24 mouse cellular contexts compared by ENCODE assay signal in genomic region chr4:28944237-28944636, GRCm38 (mm10).
A peak's percentile ranks its signal among the peaks of the same experiment; 100 is the strongest.
DNase-seq lines count a peak whose midpoint lies in the region; ATAC-seq and TF ChIP-seq lines count a peak whose summit lies in the region.
"Had no signal": no experiment of that assay in that cellular context is flagged by ENCODE, and none has a peak within 500 bp of the region (broad histone marks: within the 10 kb centered on the region; RNA-seq: fewer than 3 reads in every experiment).

No protein-coding gene starts in this region.

- no peaks in the 10 kb centered on the region for H3K9me3 ChIP-seq in kidney, embryonic 14.5 days (ENCODE audit: control insufficient read depth, low read length)
- H3K9me3 ChIP-seq: embryonic facial prominence, embryonic 10.5 days; forebrain, embryonic 15.5 days; heart, embryonic 12.5 days; hindbrain, embryonic 13.5 days; limb, embryonic 10.5 days; liver, embryonic 13.5 days; neural tube, embryonic 12.5 days had no signal

- H3K27me3 ChIP-seq in kidney, embryonic 14.5 days (ENCODE audit: control insufficient read depth, insufficient read depth, low read length), result no peaks in the 10 kb centered on the region
- H3K27me3 ChIP-seq: forebrain, embryonic 15.5 days; heart, embryonic 12.5 days; hindbrain, embryonic 13.5 days; liver, embryonic 13.5 days; neural tube, embryonic 12.5 days had no signal

- no peak overlapping the region for H3K9ac ChIP-seq in kidney, embryonic 14.5 days (ENCODE audit: low read depth, low read length)
- H3K9ac ChIP-seq: forebrain, embryonic 15.5 days; heart, embryonic 12.5 days; hindbrain, embryonic 13.5 days; liver, embryonic 13.5 days; neural tube, embryonic 12.5 days had no signal

- H3K36me3 ChIP-seq in kidney, embryonic 14.5 days (ENCODE audit: control insufficient read depth, insufficient read depth, low read length), result no peaks in the 10 kb centered on the region; the same call in 1 of the 2 replicates
- H3K36me3 ChIP-seq: liver, embryonic 13.5 days had no signal

- H3K27ac ChIP-seq in kidney, embryonic 14.5 days (ENCODE audit: low read depth, low read length), result no peak overlapping the region
- H3K27ac ChIP-seq in left cerebral cortex, adult 2 months, result no peak overlapping the region
- H3K27ac ChIP-seq: embryonic facial prominence, embryonic 10.5 days; forebrain, embryonic 15.5 days; hindbrain, embryonic 13.5 days; kidney, postnatal 0 days; limb, embryonic 10.5 days; liver, embryonic 13.5 days; macrophage; neural tube, embryonic 12.5 days had no signal

- TF ChIP-seq CTCF in left cerebral cortex, adult 2 months (IDR thresholded peaks at IDR 0.05), result no peak

- H3K4me1 ChIP-seq in kidney, embryonic 14.5 days (ENCODE audit: control insufficient read depth, insufficient read depth, low read length), result no peaks in the 10 kb centered on the region
- H3K4me1 ChIP-seq: embryonic facial prominence, embryonic 10.5 days; forebrain, embryonic 15.5 days; heart, embryonic 12.5 days; hindbrain, embryonic 13.5 days; limb, embryonic 10.5 days; liver, embryonic 13.5 days; neural tube, embryonic 12.5 days had no signal

- peak; percentile 95 for ATAC-seq in megakaryocyte, adult 5-6 weeks (ENCODE audit: poor library complexity, severe bottlenecking)
- ATAC-seq in kidney, embryonic 14.5 days (ENCODE audit: low FRiP score, low TSS enrichment), result no peak
- ATAC-seq: activated CD4-positive, CD25-positive, alpha-beta regulatory T cell, adult 4 months; forebrain, embryonic 15.5 days had no signal

- peak; percentile 10 for DNase-seq in lung, postnatal 25 days (ENCODE audit: low spot score)
- no peak for DNase-seq in lung, adult 18-20 months
- peak; percentile 1 for DNase-seq in c-Kit-positive CD71-positive TER-119-positive erythroid progenitor cells, embryonic 14.5 days (ENCODE audit: low spot score)
- DNase-seq in kidney, adult 11 months, result no peak
- no peak for DNase-seq in left cerebral cortex, adult 2 months (ENCODE audit: extremely low spot score in 1 of 2, low spot score in 2 of 2)
- DNase-seq: adrenal gland, adult 8-10 months; cerebellum, adult 9-10 months; heart, postnatal 14 days; kidney, adult 18-20 months; liver, embryonic 13.5 days; retina, postnatal 1 day; right cerebral cortex, postnatal 25 days had no signal

- H3K4me2 ChIP-seq in kidney, embryonic 14.5 days (replicated peaks; ENCODE audit: low read depth, low read length), result no peak overlapping the region
- H3K4me2 ChIP-seq: forebrain, embryonic 15.5 days; heart, embryonic 12.5 days; hindbrain, embryonic 13.5 days; liver, embryonic 13.5 days; midbrain, embryonic 11.5 days; neural tube, embryonic 12.5 days had no signal

- no peak overlapping the region for H3K4me3 ChIP-seq in kidney, embryonic 14.5 days (ENCODE audit: low read length)
- H3K4me3 ChIP-seq in left cerebral cortex, adult 2 months, result no peak overlapping the region
- H3K4me3 ChIP-seq: embryonic facial prominence, embryonic 10.5 days; forebrain, embryonic 15.5 days; heart, embryonic 12.5 days; hindbrain, embryonic 13.5 days; limb, embryonic 10.5 days; liver, embryonic 13.5 days; neural tube, embryonic 12.5 days had no signal

- WGBS in kidney, embryonic 14.5 days, result 91% methylated on average over 6 of the region's 6 CpGs

- intact Hi-C loops in left cerebral cortex, adult 2 months (cut with DNase I), result no loop called here

Comparison
In these comparisons a context has a peak if more than half of its experiments do, and no peak if none do; other contexts are left out.
1. DNase-seq: peak in lung, postnatal 25 days (single experiment) and c-Kit-positive CD71-positive TER-119-positive erythroid progenitor cells, embryonic 14.5 days (single experiment); none in lung, adult 18-20 months (0 of 2), kidney, adult 11 months (single experiment) and left cerebral cortex, adult 2 months (0 of 2).